Mouse (Mus musculus) stomach, postnatal 0 days (tissue): Measurements from ENCODE around the gene Retreg3.

Experiments
- CTCF ChIP-seq: IDR thresholded peaks from 2 replicates; pipeline ENCODE4 v1.5.1; 2016; ENCODE audit warnings: antibody characterized with exemption, low read depth, mild to moderate bottlenecking, moderate library complexity
- EP300 ChIP-seq: optimal IDR thresholded peaks from 2 replicates; pipeline ENCODE3; 2016; ENCODE audit warnings: antibody characterized with exemption

- no peak for TF ChIP-seq CTCF
- no peak for TF ChIP-seq EP300
Observed at GRCm38 (mm10) chr11:101089931-101090330, 29.8 kb downstream of the Retreg3 start.
